Mouse (Mus musculus) spleen, postnatal 14 days (tissue): ENCODE results near the gene Synj2bp.
"Not testable (repeated sequence)": the region's sequence is repeated elsewhere in the genome, so short reads cannot be mapped to it uniquely, and the experiment has no call there.

Experiments used
- DNase-seq, 2 experiments: peaks; one replicate each; pipeline ENCODE4 v3.0.0; 2021 to 2022; ENCODE audit warnings: low spot score in 2 of 2

The Synj2bp gene

DNA sequence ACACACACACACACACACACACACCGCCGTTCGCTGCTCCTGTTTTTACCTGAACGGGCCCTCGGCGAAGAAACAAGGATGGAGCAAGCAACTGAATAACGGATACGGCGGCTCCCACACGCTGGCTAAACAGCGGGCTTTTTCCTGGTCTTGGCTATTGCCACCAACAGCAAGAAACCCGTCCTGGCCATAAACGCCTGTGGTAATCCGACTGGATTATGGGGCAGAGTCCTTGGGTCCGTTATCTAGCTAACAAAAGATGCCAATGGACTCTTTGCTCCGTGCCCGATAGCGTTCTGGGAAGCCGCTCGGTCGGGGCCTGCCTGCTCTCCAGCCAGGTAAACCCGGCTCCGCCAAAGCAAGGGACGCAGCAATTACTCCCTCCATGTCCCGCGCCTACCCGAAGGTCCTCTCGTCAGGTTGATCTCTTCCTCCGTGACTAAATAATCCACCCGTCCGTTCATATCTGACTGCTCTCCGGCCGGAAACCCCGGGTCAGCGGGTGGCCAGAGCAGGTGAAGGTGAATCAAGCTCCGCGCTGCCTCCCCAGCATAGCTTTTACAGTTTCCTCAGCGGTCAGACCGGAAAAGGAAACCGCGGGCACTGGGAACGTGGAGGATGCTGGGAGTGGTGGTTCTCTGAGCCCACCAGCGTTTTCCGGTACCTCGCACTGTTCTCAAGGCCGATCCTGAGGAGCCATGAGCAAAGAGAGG is at the start of gene Synj2bp, which contains the start of gene Gm20498:
Gene Synj2bp, minus strand, starts transcription at position 596 of the 713 bp plus-strand sequence.
Gene Gm20498, minus strand, starts transcription at position 590 of the 713 bp plus-strand sequence.
- peak; percentile 56 to 69 for DNase-seq

DNA sequence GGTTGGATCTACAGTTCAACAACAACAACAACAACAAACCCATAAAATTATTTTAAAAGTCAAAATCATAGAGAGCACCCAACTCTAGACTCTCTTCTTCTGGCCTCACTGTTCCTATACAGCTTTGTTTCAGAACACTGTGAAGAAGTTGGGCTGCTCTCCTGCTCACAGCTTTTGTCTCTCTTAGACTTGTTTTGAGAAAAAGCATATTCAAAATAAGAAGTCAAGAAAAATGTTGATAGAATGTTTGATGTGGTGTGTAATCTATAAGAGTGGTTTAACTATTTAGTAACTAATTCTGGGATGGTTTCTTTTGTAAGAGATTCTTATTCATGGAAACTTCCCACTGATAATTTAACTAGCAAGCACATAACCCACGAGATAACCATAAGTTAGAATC is 35.7 kb upstream of the Synj2bp start, which contains the start of gene Adam21:
Gene Adam21, minus strand, starts transcription at position 101 of the 400 bp plus-strand sequence.
- DNase-seq = no peak

DNA sequence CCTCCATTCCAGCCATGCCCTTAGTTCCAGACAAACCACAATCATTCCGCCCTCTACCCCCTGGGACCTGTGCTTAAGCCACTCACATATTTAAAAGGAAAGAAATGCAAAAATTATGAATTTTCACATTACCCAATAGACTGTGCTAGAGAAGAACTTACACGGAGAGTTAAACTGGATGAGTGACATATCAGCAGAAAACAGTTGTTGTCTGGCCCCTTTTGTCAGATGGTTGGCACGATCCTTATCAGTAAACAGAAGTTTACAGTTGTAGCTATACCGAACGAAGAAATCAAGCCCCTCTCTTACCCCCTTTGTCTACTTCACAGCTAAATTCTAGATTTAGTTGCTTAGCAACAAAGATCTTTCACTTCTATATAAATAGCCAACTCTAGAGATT is 35.2 kb upstream of the Synj2bp start:
- no peak for DNase-seq

DNA sequence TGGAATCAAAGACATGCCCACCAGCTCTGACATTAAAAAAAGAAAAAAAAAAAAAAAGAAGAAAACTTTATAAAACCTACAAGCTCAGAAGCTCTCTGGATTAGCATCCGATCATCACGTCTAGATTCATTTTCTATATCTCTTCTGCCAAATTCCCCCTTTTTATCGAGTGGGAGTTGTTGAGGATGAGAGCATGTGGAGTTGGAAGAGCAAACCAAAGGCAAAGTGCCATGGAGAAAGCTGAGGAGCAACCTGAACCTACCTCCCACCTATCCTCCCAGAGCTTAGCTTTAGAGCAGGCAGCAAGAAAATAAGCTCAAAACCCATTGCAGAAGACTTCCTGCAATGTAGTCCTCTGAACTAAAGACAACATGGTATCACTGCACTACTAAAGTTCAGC is 31.5 kb upstream of the Synj2bp start:
- DNase-seq = no peak

DNA sequence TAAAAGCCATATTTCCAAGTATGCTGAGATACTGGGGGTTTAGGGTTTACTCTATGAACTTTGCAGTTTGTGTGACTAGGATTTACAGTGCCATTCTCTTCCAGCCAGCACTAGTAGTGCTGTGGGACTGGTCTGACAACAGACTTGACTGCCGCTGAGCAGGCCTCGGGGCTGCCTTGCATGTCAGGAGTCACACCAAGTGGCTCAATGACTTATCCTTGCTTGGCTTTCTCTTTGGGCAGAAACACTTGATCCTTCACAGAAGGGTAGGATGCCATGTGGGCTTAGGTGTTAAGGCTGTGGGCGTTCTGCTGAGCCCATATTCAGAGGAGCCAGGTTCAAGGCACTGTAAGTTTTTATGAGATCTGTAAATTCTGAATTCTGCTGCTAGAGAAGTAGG is 16.6 kb upstream of the Synj2bp start:
- DNase-seq = no peak

- no peak for DNase-seq
Observed at GRCm38 (mm10) chr12:81547163-81547562, 14.5 kb upstream of the Synj2bp start.

- no peak for DNase-seq
Observed at GRCm38 (mm10) chr12:81533029-81533419, 313 bp upstream of the Synj2bp start.

DNA sequence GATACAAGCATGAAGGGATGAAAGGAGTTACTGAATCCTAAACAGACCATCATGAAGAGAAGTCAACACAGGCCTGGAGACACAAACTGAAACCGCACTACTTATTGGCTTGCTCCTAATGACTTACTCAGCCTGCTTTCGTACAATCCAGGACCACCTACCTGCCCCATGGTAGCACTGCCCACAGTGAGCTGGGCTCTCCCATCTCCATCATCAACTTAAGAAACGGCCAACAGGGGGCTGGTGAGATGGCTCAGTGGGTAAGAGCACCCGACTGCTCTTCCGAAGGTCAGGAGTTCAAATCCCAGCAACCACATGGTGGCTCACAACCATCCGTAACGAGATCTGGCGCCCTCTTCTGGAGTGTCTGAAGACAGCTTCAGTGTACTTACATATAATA is 2.1 kb downstream of the Synj2bp start:
- DNase-seq = not testable (repeated sequence)

GRCm38 (mm10) chr12:81496906-81497305 is 35.8 kb downstream of the Synj2bp start:
- not testable (repeated sequence) for DNase-seq

DNA sequence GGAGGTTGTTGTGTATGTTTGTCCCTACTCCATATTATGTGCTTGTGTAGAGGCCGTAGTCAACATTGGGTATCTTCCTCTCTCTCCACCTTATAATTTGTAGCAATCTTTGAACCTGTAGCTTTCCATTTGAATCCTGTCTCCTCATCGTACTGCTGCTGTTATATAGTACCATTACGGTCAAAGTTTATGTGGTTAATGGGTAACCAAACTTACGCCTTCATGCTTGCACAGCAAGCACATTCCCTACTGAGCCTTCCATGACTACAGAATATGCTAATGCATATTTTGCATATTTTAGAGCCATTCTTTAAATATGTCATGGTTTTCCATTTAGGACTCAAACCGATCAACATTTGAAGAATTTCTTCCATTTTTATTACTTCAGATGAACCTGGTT is 42.2 kb downstream of the Synj2bp start:
- no peak for DNase-seq

- DNase-seq = no peak
Observed at GRCm38 (mm10) chr12:81485311-81485710, 47.4 kb downstream of the Synj2bp start.

DNA sequence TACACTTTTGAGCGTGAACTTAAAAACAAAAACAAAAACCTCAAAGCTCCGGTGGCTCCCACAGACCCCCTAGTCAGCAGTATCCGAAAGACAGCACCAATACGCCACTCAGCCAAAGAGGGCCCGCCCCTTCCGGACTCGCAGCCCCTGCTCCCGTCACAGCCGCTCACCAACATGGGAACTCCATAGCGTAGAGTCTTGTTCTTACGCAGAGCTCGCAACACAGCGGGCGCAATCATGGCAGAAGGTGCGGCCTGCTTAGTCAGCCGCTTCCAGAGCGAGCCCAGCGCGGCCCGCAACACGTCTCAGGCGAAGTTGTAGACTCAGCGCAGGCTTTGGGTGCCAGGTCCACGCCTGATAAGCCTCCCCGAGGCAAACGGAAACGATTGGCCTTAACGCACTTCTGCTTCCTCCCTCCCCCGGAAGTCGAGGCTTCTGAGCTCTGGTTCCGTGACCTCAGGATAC is 48.0 kb downstream of the Synj2bp start, which contains the start of gene Cox16:
Gene Cox16, minus strand, starts transcription at position 401 of the 465 bp plus-strand sequence.
- DNase-seq = peak; percentile 47 to 72

- no peak for DNase-seq
Observed at GRCm38 (mm10) chr12:81484212-81484611, 48.5 kb downstream of the Synj2bp start.

DNA sequence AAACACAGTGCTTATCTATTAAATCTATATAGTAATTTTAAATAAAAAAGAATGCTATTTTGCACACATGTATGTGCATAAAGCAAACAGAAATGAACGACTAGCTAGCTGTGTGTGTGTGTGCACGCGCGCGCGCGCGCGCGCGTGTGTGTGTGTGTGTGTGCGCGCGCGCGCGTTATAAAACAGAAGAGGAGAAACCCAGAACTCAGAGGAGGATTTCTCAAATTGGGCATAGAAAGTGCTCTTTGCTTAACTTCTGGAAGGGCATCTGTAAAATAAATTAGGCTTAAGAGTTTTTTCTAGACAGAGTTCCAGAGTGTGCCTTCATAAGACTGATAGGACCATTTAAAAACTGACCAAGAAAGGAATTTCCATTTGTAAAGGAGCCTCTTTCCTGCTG is 49.1 kb downstream of the Synj2bp start:
- no peak for DNase-seq

- not testable (repeated sequence) for DNase-seq
Observed at GRCm38 (mm10) chr12:81459051-81459450, 73.7 kb downstream of the Synj2bp start.
